Mouse (Mus musculus) 416B (cell line): ENCODE measurements around the gene Hoxa1.

Experiments
- DNase-seq: peaks from one replicate; pipeline ENCODE4 v3.0.0; 2011; ENCODE audit warnings: low read depth

Hoxa1 gene

GRCm38 (mm10) chr6:52157466-52158275 lies 446 bp downstream of the Hoxa1 start:
- no peak for DNase-seq

GRCm38 (mm10) chr6:52156551-52157200 lies 1.4 kb downstream of the Hoxa1 start:
- no peak for DNase-seq

GRCm38 (mm10) chr6:52155471-52155870 lies 2.6 kb downstream of the Hoxa1 start:
- DNase-seq, result no peak

- DNase-seq, result no peak
These were observed 4.1 kb downstream of the Hoxa1 start for GRCm38 (mm10) chr6:52154044-52154443.

- no peak for DNase-seq
These were observed 4.8 kb downstream of the Hoxa1 start for GRCm38 (mm10) chr6:52153270-52153669.

- DNase-seq, result no peak
These were observed 5.6 kb downstream of the Hoxa1 start for GRCm38 (mm10) chr6:52152226-52153193.

GRCm38 (mm10) chr6:52151571-52151970 lies 6.5 kb downstream of the Hoxa1 start:
- DNase-seq, result no peak

GRCm38 (mm10) chr6:52150401-52150966 lies 7.6 kb downstream of the Hoxa1 start:
- DNase-seq, result no peak

GRCm38 (mm10) chr6:52139115-52139514 lies 19.0 kb downstream of the Hoxa1 start:
- no peak for DNase-seq

GRCm38 (mm10) chr6:52138576-52138975 lies 19.5 kb downstream of the Hoxa1 start:
- no peak for DNase-seq

GRCm38 (mm10) chr6:52137841-52138535 lies 20.1 kb downstream of the Hoxa1 start:
- no peak for DNase-seq

- DNase-seq, result no peak
These were observed 34.4 kb downstream of the Hoxa1 start for GRCm38 (mm10) chr6:52123673-52124072.

GRCm38 (mm10) chr6:52121173-52121572 lies 36.9 kb downstream of the Hoxa1 start:
- no peak for DNase-seq

GRCm38 (mm10) chr6:52118903-52119635 lies 39.0 kb downstream of the Hoxa1 start:
- DNase-seq, result no peak

GRCm38 (mm10) chr6:52115899-52116298 lies 42.2 kb downstream of the Hoxa1 start:
- DNase-seq, result no peak

GRCm38 (mm10) chr6:52111846-52112245 lies 46.3 kb downstream of the Hoxa1 start:
- DNase-seq, result no peak

GRCm38 (mm10) chr6:52107400-52107799 lies 50.7 kb downstream of the Hoxa1 start:
- DNase-seq, result no peak

GRCm38 (mm10) chr6:52106716-52107115 lies 51.4 kb downstream of the Hoxa1 start:
- no peak for DNase-seq

- DNase-seq, result no peak
These were observed 51.9 kb downstream of the Hoxa1 start for GRCm38 (mm10) chr6:52106178-52106577.
